Mouse (Mus musculus) T-cell, adult 2 months (primary cell): Measurements from ENCODE around the gene Borcs5.

Experiments used
- DNase-seq: peaks from one replicate; pipeline ENCODE4 v3.0.0; 2022; ENCODE audit warnings: low spot score

Gene Borcs5

DNA sequence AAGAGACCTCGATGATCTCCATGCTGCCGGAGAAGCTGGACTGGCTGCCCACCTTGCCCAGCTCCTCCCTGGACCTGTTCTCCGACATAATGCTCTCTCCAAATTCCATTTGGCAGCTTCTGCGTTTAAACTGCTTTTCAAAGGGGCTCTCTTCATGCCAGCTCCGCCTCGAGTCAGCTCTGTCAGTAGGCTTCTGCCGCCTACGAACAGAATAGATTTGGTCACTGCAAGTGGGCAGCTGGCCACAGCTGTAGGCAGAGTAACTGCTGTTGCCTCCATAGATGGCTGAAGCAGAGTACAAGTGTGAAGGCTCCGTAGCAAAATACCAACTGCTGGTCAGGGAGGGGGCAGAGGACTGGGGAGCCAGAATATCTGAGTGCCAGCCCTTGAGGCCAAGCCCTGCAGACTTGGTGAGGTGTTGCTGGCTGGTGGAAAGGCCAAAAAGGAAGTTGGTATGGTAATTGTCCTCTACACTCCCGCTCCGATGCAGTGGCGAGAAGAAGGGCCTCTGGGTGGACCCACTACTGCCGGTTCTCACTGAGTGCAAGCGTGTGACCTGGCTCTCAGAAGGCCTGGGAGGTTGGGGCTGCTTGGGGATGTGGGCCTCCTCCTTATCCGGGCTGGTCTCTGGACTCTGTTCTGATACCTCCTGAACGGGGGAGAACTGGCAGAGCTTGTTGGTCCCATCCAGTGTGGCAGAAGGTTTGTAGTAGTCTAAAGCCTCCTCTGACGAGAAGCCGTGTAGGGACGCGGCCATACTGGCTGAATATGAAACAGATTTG is 78.8 kb downstream of the Borcs5 start:
- no peak for DNase-seq

DNA sequence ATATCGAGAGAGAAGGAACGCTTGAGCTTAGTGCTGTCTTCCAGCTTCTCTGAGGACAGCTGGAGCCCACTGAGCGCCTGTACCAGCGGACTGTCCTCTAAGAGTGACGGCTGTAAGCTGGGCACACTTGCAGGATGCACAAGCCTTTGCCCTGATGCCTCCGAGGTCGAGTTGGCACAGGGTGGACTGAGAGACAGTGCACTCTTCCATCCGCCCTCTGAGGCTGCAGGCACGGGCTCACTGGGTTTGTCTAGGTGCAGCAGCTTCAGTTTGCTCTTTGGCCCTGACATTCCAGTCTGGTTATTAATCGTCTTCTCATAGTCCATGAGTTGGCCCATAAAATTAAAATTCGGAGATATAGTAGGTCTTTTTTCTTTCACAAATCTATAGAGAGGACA is 79.4 kb downstream of the Borcs5 start:
- no peak for DNase-seq

GRCm38 (mm10) chr6:134719156-134719555 is 79.8 kb downstream of the Borcs5 start:
- no peak for DNase-seq

- no peak for DNase-seq
These were observed 80.8 kb downstream of the Borcs5 start for GRCm38 (mm10) chr6:134720150-134720549.

DNA sequence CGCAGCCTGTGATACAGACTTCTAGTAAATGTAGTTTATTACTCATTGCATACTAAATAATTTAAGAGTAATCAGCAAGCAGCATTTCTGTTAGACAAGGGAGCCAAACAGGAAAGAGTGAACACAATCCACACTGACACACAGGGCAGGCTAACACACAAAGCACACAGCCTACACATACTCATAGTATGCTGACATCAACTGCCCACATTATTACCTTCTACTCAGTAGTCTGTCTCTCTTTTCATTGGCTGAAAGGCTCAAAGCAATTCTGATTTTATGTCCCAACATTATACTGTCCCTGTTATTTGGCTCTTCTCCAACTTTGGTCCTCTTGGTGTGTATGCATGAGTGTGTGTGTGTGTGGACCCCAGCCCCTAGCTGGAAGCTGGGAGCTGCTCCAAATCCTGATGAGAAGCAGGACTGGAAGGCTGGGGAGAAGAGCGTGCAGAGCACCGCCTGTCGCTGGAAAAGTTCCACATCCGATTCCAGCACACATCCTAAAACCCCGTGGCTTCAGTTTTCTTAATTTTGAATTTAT is 82.5 kb downstream of the Borcs5 start:
- DNase-seq, result no peak

DNA sequence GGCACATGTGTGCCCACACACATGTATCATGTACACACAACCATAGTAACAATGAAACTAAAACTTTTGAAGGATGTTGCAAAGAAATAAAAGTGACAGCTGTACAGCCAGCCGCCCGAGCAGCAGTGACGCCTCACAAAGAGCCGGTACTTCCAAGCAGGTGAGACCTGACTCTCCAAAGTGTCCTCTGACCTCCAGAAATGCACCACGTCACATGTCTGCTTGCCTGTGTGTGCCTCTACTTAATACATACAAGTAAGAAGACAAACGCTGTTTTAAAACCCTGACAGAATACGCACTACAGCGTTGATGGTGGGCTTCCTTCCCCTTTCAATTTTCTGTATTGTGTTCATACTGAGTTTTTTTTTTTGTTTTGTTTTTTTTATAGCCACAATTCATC is 83.6 kb downstream of the Borcs5 start:
- DNase-seq, result no peak

DNA sequence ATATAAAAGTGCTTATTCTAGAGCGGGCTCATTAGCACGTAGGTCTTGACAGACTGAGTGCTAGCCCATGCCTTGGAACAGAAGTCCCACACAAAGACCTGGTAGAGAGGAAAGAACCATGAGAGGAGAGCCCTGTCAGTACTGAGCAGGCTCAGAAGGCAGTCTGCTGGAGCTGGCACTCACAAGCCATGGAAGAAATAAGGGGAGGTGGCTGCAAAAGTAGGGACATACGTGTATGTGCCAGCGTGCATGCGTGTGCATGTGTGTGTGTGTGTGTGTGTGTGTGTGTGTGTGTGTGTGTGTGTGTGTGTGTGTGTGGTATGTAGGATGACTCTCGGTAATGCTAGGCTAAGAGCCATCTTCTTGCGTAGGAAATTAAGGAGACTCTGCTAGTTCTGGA is 84.0 kb downstream of the Borcs5 start:
- no peak for DNase-seq

DNA sequence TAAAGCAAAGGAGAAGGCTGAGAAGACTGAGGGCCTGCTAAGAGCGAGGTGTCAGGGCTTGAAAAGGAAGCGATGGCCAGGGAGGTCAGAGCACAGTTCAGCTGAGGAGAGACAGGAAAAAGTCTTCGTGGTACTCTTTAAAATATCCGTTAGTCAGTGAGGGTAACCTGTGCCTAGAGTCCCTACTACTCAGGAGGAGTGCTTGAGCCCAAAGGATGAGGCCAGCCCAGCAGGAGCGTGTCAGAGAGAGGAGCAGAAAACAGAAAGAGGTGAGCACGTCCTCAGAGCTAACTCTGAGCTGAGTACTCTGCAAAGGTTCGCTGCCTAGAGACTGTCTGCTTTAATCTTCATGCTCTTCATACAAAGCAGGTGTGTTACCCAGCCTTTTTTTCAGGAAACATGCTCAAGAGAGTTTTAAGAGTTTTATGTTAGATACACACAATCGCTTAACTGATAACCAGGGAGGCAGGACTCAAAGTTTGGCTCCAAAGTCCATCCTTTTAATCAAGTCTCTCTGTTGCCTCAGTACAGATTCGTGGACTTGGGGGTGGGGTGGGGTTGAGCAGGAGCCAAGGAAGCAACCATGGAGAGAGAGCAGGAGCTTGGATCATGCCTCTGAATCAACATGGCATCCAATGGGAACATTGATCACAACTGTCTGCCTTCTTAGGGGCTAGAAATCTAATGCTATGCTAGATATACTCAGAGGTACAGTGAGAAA is 84.7 kb downstream of the Borcs5 start:
- no peak for DNase-seq

- DNase-seq, result no peak
These were observed 86.1 kb downstream of the Borcs5 start for GRCm38 (mm10) chr6:134725406-134725805.

DNA sequence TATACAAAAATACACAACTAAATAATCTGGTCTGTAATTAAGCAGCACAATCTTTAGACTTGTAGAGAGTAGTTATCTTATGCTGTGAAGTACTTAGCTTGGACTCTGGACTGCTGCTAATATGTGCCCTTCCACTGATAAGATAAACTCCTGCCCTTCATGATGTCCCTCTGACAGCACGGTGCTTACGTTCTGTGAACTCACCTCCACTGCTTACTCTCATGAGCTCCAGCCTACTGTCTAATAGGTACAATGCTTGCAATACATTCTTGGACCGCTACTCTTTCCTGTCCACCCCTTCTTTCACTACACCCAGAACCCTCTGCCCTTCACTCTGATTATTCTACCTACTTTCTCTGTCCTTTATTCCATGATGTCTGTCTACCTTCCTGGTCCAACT is 91.7 kb downstream of the Borcs5 start:
- no peak for DNase-seq

- DNase-seq, result no peak
These were observed 93.5 kb downstream of the Borcs5 start for GRCm38 (mm10) chr6:134732813-134733212.

GRCm38 (mm10) chr6:134733800-134734221 is 94.5 kb downstream of the Borcs5 start:
- no peak for DNase-seq

GRCm38 (mm10) chr6:134736853-134737252 is 97.5 kb downstream of the Borcs5 start:
- DNase-seq, result no peak

- DNase-seq, result no peak
These were observed 104.3 kb downstream of the Borcs5 start for GRCm38 (mm10) chr6:134743568-134743967.

GRCm38 (mm10) chr6:134745876-134746275 is 106.6 kb downstream of the Borcs5 start:
- no peak for DNase-seq

- DNase-seq, result no peak
These were observed 108.8 kb downstream of the Borcs5 start for GRCm38 (mm10) chr6:134748126-134748525.

DNA sequence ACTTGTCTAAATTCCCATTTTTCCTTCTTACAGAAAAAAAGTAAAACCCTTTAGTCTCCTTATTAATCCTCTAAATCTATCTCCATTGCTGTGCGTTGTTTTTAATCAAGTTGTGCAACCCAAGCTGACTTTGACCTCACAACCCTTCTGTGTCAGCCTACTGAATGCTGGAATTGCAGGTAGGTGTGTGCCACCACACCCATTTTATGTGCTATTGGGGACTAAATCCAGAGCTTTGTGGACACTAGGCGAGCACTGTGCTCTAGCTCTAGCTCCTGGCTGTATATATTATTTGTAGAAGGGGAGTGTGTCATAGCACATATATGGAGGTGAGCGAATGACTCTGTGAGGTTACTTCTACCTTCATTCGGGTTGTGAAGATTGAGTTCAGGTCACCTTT is 111.8 kb downstream of the Borcs5 start:
- DNase-seq, result no peak

DNA sequence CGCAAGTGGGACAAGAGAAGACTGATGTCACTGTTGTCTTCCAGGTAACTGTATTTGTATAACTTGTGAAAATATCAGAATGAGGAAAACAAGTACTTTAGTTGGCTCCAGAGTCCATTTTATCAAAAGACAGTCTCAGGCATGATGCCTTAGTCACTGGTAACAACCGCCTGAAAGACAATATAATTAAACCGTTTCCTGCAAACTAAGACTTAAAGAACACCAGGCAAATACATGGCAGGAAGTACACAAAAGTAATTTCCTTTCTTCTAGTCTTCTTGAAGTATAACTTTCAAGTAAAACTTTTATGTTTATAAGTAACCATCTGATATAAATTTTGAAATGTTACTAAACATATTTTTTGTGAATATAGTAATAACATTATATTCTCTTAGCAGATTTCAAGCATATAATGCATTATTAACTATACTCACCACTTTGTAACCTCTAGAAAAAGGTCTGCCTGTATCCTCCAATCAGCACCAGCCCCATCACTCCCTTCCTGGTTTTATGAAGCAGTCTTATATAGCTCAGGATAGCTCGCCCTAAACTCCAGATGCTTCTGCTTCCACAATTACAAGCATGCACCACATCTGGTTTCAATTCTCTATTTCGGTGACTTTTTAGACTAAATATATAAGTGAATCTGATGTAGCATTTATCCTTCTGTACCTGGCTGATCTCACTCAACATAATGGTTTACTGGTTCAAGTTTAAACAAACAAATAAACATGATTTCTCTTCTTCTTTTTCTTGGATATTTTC is 112.8 kb downstream of the Borcs5 start:
- DNase-seq, result no peak

GRCm38 (mm10) chr6:134753412-134753811 is 114.1 kb downstream of the Borcs5 start:
- no peak for DNase-seq

DNA sequence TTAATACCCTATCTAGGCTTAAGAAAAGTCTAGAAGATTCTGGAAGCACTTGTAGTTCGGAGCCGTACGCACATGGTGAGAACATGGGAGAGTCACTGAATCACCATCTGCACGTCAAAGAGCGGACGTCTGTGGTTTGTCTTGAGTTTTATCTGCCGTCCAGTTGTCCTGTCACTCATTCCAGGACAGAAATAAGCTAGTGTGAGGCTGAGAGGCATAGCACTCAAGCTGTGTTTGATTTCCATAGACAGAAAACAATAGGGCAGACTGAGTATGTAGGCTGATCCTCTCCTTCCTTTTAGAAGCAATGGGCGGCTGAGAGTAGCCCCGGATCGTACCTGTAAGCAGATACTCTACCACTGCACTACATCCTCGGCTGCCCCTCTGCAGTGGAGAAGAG is 114.5 kb downstream of the Borcs5 start:
- no peak for DNase-seq

- no peak for DNase-seq
These were observed 116.7 kb downstream of the Borcs5 start for GRCm38 (mm10) chr6:134756058-134756457.
